Mouse (Mus musculus) thymus, postnatal 25 days (tissue): ENCODE measurements around the gene Rtl5.
"Not testable (repeated sequence)": the region's sequence is repeated elsewhere in the genome, so short reads cannot be mapped to it uniquely, and the experiment has no call there.

Experiments
- DNase-seq: peaks from one replicate; pipeline ENCODE4 v3.0.0; 2022

The Rtl5 gene

GRCm38 (mm10) chrX:102070591-102071471 lies at the start of gene Rtl5:
Gene Rtl5 (minus strand): TSS chrX:102071304.
- DNase-seq, result peak; percentile 66

GRCm38 (mm10) chrX:102119042-102119864 lies 48.1 kb upstream of the Rtl5 start, which contains the start of gene Pin4:
Gene Pin4 (plus strand): TSS chrX:102119447.
- peak; percentile 91 for DNase-seq

- DNase-seq, result no peak
These were observed 44.6 kb upstream of the Rtl5 start for GRCm38 (mm10) chrX:102115676-102116075.

- DNase-seq, result not testable (repeated sequence)
These were observed 38.2 kb upstream of the Rtl5 start for GRCm38 (mm10) chrX:102109349-102109748.

- DNase-seq, result not testable (repeated sequence)
These were observed 32.7 kb upstream of the Rtl5 start for GRCm38 (mm10) chrX:102103830-102104229.

- DNase-seq, result no peak
These were observed 30.8 kb upstream of the Rtl5 start for GRCm38 (mm10) chrX:102101886-102102285.

- DNase-seq, result no peak
These were observed 23.3 kb upstream of the Rtl5 start for GRCm38 (mm10) chrX:102094381-102094904.

GRCm38 (mm10) chrX:102090605-102091004 lies 19.5 kb upstream of the Rtl5 start:
- no peak for DNase-seq

- DNase-seq, result no peak
These were observed 14.8 kb upstream of the Rtl5 start for GRCm38 (mm10) chrX:102085798-102086443.

- DNase-seq, result no peak
These were observed 11.2 kb upstream of the Rtl5 start for GRCm38 (mm10) chrX:102082340-102082739.

- DNase-seq, result no peak
These were observed 10.6 kb upstream of the Rtl5 start for GRCm38 (mm10) chrX:102081573-102082279.

GRCm38 (mm10) chrX:102081076-102081475 lies 10.0 kb upstream of the Rtl5 start:
- no peak for DNase-seq

GRCm38 (mm10) chrX:102076886-102077765 lies 6.0 kb upstream of the Rtl5 start:
- no peak for DNase-seq

- no peak for DNase-seq
These were observed 4.1 kb upstream of the Rtl5 start for GRCm38 (mm10) chrX:102075158-102075557.

- DNase-seq, result no peak
These were observed 3.3 kb upstream of the Rtl5 start for GRCm38 (mm10) chrX:102074435-102074834.

- DNase-seq, result no peak
These were observed 2.7 kb upstream of the Rtl5 start for GRCm38 (mm10) chrX:102073605-102074325.

GRCm38 (mm10) chrX:102071517-102071916 lies 413 bp upstream of the Rtl5 start:
- DNase-seq, result no peak

GRCm38 (mm10) chrX:102068811-102069540 lies 2.1 kb downstream of the Rtl5 start:
- no peak for DNase-seq

GRCm38 (mm10) chrX:102067118-102067517 lies 4.0 kb downstream of the Rtl5 start:
- DNase-seq, result no peak

GRCm38 (mm10) chrX:102066134-102066533 lies 5.0 kb downstream of the Rtl5 start:
- peak; percentile 54 for DNase-seq
